Mouse (Mus musculus) lung, adult 2 months (tissue): ENCODE measurements around the gene Tmem88b.

Source experiments
- CTCF ChIP-seq: fragments of 200-500 bp; IDR thresholded peaks from 2 replicates; pipeline ENCODE4 v1.5.1; 2011; ENCODE audit warnings: mild to moderate bottlenecking, low read length, control low read depth; ENCODE audit not compliant: insufficient read depth
- POLR2A ChIP-seq: fragments of 200-500 bp; IDR thresholded peaks from 2 replicates; pipeline ENCODE4 v1.6.1; 2011; ENCODE audit warnings: low read depth, mild to moderate bottlenecking, control low read depth, low read length, borderline replicate concordance; ENCODE audit errors: extremely low read depth

GRCm38 (mm10) chr4:155744474-155744873 lies 41.2 kb downstream of the Tmem88b start:
- no peak for TF ChIP-seq CTCF
- TF ChIP-seq POLR2A = no peak
